Mouse (Mus musculus) T-cell, adult 2 months (primary cell): ENCODE measurements around the gene Pla2g2c.
A peak's percentile ranks its signal among the peaks of the same experiment; 100 is the strongest.

ENCODE experiments used
- DNase-seq: peaks from one replicate; pipeline ENCODE4 v3.0.0; 2022; ENCODE audit warnings: low spot score

Gene Pla2g2c

DNA sequence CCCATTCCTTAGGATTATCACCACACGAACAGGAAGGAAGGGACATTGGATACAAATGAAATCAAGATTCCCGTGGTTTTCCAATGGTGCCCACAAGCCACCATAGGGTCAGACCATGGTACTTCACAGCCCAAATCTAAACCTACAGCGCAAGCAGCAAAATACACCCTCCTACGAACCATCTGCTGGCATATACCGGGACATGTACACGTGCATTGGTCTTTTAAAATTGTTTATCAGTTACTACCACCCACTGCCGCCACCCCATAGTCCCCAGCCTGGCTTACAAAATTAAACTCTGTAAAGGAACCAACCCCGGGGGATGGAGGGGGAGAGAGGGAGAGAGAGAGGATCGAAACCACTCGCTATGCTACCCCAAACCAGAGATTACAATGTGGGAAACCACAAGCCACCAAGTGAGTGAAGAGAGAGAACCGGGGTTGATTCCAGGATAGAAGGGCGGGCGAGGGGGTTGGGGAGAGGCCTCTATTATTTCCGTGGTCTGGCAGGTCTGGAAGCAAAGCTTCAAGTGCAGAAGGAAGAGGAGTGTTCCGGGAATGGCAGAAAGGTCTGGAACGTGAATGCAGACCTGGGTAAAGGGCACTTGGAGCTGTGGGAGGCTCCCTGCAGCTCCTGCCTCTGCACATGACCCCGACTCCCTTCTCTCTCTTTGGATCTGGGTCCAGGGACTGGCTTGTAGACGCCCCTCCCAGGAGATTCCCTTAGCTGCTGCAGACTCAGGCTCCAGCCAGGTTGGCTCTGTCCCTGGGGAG lies at the start of gene Pla2g2c:
TSS of gene Pla2g2c (plus strand) at position 439 of the 773 bp plus-strand sequence.
- DNase-seq: peak; percentile 9

DNA sequence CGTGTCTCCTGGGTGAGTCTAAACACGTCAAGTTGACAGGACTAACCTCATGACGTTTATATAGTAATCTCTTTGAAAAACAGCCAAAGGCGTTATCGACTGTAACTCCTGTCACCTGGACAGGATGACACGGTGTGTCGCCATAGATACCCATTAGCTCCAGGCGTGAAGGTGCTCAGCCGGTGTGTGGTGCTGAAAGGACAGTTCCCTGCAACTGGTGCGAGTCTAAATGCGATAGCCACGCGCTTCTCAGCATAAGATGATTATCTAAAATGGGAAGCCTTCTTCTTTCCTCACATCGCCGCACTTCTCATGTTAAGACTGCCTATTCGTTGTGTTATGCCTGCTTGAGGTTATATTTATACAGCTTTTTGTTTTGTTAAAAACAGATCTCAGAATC lies 48.1 kb upstream of the Pla2g2c start:
- DNase-seq: no peak

DNA sequence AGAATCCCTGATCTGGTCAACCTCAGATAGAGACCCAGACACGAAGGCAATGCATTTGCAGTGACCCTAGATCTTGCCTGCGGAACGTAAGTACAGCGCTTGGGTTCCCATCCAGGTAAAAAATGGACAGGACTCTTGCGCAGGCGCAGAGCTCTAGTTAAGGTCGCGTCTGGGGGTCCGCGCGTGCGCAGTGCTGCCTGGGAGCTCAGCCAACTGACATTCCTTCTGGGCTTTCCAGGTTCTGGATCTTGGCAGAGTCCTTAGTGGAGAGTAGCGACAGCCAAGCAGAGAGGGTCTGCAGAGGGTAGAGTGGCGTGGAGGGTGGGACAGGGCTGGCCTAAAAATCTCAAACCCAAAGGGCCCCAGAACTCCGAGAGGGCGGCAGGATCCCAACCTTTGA lies 47.0 kb upstream of the Pla2g2c start:
- DNase-seq: no peak

DNA sequence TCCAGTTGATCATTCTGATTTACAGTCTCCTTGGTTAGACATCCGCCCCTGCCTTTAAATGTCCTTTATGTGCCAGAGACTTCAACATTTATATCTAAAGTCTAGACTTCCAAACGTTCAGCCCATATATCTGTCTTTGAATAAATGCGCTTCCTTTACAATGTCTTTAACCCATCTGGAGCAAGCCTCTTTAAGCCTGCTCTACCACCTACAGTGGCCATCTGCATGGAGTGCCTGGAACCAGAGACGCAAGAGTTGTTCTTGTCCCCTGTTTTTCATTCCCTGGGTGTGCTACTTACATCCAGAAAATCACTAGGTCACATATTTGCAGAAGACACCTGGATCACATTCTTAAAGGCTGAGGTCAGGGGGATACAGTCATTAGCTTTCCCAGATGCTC lies 44.5 kb upstream of the Pla2g2c start:
- no peak for DNase-seq

DNA sequence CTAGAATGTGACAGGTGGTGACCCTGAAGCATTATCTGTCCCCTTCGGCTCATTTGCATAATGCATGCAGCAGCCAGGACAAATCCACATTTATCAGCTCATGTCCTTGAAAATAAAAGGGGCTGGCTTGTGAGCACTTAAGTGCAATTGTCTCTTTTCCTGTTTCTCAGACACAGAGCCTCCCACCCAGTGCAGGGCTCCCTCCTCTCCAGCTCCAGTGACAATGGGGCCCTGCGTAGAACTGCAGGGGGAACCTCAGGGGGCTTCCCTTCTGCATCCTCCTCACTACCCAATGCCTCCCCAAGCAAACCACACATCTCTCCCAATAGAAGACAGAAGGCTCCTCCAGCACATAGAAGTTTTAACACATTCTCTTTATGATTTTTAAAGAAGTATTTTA lies 41.8 kb upstream of the Pla2g2c start:
- DNase-seq: no peak

DNA sequence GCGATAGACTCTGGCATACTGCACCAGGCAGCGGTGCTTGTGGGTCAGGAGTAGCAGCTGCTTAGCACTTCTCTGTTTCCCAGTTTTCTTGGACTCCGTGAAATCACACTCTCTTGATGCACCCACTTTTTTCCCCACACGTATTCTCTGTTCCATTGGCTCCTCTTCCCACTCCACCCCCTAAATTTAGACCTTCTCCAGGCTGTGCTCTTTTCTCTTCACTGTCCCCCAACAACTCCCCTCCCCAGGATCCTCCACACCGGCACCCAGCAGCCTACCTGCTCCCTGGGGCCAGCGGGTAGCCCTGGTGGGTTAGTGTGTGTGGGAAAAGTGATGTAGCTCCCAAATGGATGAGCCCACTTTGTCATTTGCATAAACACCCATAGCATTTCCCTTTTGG lies 38.8 kb upstream of the Pla2g2c start:
- no peak for DNase-seq

DNA sequence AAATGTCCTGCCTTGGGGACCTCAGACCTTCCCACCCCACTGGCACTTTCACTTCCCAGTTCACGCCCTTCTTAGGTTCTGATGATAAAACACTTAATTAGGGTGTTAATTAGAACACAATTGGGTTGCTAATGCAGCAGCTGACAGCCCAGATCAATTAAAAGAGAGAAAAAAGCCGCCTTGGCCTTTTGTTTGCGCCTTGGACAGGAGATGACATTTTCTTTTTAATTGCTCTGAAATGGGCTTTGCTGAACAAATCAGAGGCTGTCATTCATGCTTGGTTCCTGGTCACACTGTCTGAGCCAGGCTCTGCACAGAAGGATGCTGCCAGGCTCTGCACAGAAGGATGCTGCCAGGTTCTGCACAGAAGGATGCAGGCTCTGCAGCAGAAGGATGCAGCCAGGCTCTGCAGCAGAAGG lies 35.5 kb upstream of the Pla2g2c start:
- no peak for DNase-seq

DNA sequence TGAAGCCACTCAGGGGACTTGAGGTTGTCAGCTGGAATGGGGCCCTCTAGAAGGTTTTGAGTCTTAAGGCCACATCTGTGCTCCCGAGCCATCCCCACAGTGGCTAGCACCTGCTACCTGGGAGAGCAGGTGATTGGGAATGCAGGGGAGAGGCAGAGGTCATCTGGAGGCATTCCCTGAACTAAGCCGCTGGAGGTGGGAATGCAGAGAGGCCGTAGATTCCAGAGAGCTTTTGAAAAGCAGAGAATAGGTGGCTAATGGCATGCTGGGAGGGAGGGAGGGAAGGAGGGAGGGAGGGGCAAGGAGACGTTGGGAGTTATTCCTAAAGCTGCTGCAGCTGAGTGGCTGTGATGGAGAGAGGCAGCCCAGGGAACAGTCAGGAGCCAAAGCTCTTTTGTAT lies 34.0 kb upstream of the Pla2g2c start:
- no peak for DNase-seq

DNA sequence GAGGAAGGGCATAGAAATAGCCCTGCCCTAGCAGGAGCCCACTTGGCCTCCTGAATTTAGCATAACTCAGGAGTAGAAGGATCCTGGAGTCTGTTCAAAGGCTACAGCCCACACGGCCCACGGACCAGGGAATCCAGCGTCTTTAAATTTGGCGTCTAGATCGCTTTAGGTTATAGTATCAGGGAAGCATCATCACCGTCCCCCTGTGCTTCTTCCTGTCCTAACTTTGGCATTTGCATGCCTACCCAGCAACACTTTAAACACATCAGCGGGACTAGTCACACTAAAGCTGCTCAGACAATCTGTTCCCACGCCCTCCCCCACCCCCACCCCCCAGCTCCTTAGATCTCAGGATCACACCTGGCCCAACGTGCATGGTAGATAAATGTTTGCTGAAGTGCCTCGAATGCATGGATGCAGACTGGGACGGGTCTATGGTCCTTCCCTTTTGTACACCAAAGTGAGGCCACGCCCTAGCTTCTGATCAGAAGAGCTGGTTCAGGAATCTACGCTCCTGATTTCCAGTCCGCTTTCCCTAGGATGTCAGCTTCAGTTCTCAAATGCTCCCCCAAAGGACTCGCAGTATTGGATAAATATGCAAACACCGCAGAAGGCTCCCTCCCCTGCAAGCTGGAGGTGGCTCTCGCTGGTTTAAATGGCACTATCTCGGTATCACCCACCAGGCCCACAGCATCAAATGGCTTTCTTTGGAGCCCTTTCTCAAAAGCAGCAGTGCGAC lies 33.0 kb upstream of the Pla2g2c start:
- DNase-seq: no peak

DNA sequence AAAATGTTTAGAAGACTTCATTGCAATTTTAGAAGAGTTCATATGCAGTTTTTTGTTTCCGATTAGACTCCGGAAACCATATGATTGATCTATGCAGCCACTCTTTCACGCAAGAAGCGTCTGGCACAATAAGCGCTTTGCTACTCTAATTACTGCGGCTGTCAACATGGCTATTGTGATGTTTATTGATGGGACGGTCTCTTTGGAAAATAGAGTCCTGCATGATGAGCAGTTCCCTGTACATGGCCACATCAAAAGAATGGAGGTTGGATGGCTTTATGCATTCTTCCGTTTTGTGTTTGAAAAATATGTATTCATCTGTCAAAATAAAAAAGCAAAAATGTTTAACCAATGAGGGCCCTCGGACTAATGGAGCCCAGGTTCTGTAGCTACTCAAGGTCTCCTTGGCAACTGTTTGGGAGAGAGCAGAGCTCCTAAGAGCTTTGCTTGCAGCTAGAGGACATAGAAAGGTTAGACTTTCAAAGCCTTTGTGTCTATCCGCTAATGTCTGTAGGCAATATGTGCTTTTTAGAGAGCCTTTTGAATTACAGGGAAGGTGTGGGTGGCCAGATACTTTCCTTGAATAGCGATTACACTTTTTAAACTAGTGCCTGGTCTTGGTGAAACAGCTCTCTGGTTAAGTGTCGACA lies 31.4 kb upstream of the Pla2g2c start:
- no peak for DNase-seq

DNA sequence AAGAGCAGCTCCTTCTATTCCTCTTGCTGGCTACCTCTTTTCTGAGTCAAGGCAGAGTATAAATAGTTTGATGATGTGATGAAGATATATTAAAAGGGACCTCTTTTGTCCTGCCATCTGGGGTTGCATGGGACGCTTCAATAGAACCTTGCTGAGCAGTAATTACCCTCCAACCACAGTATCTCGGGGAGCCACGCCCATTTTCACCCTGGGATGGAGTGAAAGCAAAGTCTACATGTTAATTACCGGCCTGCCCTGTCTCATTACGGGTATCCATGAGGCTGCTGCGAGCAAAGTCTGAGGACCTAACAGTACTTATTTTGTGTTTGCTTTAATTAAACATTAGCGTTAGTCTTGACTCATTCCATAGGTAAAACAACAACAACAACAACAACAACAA lies 27.9 kb upstream of the Pla2g2c start:
- no peak for DNase-seq

DNA sequence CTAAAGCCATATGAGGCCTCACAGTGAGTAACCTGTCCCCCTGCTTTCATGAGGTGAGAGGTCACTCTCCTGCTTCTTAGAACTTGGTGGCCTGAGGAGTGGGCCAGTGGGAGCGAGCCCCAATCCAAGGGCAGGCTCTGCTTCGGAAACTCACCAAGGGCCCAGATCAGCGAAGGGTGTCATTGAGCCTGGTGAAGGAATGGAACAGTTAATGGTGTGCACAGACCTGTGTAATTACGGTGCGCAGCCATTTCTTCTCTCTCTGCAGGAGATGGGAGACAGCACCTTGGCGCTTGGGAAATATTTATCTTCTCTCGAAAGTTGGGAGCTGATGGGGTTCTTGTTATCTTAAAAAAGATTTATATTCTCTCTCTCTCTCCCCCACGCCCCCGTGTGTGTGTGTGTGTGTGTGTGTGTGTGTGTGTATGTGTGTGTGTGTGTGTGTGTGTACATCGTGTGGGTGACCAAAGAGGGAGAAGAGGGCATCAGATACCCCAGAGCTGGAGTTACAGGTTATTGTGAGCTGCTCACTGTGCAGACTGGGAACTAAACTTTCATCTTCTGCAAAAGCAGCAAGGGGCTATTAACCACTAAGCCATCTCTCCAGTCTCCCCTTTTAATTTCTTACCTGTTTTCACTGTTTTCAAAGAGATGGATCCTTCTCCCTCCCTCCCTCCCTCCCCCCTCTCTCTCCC lies 27.3 kb upstream of the Pla2g2c start:
- DNase-seq: no peak

DNA sequence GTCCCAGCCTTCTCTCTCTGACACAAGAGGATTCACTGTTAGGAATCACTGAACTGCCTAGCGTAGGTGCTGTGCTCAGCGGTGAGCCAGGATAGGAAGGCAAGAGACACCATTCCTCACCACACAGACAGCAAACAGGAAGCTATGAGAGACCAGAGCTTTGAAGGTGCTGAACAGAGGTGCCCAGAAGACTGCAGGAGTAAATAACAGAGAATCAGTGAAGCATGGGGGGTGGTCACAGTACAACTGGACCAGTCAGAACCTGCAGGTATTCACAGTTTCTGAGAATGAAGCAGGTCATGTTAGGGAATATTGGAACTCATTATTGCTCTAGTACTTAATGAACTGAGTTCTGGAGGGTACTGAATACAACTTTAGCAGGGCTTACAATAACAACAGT lies 26.3 kb upstream of the Pla2g2c start:
- DNase-seq: no peak

DNA sequence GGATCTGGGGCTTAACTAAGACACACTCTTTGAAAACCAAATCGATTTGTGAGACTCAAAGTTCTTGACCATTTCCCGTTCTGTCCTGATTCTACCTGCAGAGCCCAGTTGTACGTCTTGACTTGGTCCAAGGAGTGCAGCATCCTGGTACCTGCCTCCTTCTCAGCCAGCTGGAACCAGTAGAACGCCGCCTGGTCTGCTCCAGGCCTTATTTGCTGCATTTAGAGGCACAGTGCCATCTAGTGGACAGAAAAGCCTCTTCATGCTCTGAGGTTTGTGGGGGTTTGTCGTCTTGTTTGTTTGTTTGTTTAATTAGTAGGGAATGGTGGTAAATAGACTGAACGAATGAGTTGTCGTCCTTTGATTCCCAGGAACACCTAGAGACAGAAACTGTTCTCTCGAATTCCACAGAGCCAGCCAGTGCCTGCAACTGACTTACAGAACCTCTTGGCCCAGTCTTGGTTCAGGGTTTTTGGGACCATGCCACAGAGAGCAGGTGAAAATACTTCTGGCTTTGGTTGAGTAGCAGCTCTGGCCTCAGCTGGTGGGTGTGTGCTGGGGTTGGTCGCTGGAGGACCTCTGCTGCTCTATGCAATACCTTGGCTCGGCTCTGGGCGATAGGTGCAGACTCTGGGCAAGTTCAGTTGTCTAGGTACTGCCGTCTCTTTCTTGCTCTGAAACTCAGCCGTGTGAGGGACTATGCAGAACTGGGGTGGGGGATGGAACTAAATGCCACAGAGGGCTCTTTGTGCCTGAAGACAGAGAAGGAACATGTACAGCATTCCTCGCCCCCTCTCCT lies 24.2 kb upstream of the Pla2g2c start:
- peak; percentile 19 for DNase-seq

DNA sequence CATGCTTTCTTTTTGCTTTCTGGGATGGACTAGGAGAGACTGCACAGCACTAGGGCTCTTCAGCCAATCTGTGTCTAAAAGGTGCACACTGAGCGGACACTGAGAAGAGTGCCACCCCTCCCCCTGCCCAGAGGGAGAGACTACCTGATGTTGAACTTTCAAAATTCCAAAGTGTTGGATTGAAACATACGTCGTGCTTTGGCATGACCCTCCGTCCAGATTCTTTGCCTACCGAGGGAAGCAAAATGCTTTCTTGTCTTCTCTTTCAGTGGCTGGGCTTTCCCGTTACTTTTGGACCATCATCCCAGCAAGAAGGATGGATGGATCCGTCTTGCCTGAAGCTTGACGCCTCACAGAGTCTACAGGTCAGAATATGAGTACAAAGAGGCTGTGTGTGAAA lies 23.5 kb upstream of the Pla2g2c start:
- DNase-seq: no peak

DNA sequence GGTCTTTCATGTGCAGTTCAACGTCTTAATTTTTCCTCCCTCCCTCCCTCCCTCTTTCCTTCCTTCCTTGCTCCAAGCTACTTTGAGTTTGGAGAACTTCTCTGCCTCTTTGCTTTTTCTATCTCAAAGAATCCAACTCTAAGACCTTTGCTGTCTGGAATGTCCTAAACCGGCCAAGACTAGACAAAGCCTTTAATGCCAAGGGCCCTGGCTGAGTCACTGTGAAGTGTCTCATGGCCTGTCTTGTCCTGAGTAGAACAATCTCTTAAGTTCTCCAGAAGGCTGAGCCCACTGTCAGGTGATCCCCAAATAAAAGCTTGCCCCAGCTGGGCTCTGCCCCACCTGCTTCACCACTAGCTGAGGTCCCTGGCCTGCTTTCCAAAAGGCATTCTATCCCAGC lies 22.6 kb upstream of the Pla2g2c start:
- no peak for DNase-seq

DNA sequence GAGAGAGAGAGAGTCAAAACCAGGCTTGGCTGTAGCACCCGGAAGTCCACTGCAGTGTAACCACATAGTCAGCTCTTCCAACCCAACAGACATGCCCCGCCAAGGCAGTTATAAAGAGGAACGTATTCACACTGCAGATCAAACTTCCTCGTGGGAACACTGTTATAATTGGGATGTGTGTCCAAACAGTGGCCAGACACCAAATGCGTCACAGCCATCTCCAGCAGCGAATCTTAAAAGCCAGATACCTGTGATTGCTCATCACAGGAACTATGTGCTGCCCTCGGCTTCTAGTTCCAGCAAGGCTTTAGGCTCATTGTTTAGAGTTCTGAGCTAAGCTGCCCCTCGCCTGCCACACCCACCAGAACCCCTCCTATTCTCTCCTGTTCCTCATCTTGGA lies 22.1 kb upstream of the Pla2g2c start:
- no peak for DNase-seq

DNA sequence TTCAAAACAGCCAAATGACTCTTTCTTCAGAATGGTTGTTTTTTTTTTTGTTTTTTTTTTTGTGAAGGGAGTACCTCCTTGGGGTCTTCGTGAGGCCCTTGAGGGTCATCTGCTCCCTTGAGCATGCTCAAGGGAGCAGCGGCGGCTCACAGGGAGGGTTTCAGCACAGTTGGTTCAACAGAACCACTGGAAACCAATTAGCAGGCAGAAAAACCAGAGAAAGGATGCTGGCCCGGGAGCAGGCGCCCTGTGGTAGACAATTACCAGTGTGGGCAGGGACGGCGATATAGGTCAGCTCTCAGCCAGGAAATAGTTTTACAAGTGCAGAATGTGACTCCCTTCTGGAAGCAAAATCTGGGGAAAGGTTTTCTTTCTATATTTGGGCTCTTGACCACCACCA lies 21.0 kb upstream of the Pla2g2c start:
- no peak for DNase-seq

DNA sequence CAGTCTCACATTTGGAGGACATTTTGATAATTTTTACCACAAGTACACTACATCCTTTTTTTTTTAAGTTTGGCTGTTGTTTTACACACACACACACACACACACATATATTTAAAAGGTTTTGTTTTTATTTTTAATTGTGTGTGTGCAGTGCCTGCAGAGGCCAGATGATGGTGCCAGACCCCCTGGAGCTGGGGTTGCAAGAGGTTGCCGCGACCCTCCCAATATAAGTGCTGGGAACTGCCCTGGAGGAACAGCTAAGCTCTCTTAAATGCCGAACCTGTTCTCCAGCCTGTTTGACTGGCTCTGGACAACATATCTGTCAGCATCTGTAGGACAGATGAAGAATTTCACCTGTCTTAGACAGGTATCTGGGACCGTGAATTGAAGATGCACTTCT lies 20.4 kb upstream of the Pla2g2c start:
- DNase-seq: no peak

DNA sequence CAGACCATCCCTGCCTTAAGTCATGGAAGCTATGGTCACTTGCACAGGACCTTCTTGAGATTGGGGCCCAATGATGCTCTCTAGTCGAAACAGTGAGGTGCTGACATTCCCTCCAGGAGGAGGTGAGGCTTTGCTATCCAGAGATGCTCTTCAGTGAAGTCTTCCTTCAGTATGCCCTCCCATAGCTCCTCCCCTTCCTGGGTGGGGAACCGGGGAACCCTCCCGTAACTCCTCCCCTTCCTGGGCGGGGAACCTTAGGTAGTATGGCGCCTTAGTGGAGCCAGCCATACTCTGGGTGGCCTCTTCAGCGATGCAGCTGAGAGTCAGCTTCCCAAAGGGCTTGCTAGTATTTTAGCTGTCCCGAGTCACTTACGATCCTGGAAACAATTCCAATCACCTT lies 18.0 kb upstream of the Pla2g2c start:
- no peak for DNase-seq

DNA sequence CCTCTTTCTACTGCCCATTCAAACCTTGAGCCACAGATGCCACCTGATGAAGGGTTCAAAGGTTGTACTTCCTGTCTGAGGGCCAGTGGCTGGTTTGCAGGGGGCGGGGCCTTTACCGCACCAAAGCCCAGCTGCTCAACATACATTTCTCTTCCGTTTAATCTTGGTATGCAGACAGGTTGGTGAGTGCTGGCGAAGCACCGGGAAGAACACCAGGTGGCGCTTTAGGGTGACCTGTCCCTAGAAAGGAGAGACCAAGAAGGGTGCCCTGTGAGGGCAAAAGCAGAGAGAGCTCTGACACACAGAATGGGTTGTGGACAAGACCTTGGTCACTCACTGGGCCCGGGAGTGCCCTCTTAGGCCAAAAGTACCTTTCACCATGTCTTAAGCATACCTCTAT lies 16.0 kb upstream of the Pla2g2c start:
- peak; percentile 25 for DNase-seq

DNA sequence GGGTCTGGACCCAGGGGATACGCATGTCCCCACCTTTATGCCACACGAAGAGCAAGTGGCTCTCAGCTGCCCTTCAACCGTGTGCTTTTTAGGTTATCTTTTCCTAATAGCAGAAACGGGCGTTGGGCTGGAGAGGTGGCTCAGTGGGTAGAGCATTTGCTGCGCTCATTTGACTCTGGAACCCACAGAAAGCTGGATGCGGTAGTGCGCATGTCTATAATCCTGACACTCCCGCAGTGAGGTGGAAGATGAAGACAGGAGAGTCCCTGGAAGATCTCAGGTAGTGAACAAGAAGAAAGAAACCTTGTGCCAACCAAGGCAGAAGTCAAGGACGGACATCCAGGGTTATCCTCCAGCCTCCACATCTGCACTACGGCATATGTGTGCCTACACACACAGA lies 15.3 kb upstream of the Pla2g2c start:
- DNase-seq: no peak
